Mouse (Mus musculus): ENCODE data around the gene Cabp1. TPM values are rescaled to one million over a fixed set of nuclear protein-coding genes. Genes with fewer than 3 reads are reported as not detected.

The Cabp1 gene
- total and polyA plus RNA-seq, 3 experiments: 0.27 TPM; not detected in 2

DNA sequence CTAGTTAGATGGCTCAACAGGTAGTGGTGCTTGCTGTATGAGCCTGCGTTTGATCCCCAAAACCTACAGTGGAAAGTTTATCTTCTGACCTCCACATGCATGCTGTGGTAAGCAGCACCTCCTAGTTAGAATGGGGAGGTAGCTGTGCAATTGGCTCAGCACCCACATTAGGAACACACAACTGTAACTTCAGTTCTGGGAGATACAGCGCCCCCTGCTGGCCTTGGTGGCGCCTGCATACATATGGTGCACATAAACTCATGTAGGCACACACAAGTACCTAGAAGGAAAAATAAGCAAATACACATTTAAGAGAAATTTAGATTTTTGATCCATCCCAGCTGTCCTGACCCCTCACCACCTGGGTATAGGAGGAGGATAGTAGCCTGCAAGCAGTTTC lies 28.3 kb upstream of the Cabp1 start:
- H3K4me3 ChIP-seq (ENCODE audit: low read depth, low read length): no peak overlapping the region

GRCm38 (mm10) chr5:115220931-115221640 lies 26.9 kb upstream of the Cabp1 start:
- no peak overlapping the region for H3K4me3 ChIP-seq (ENCODE audit: low read depth, low read length)
- H3K4me1 ChIP-seq (ENCODE audit: insufficient read depth, low read depth, low read length): no peaks in the 10 kb centered on the region; the same call in 1 of the 2 replicates
- peaks cover 33% of the 10 kb centered on the region for H3K27me3 ChIP-seq (ENCODE audit: insufficient read depth, low read length)
- no peaks in the 10 kb centered on the region for H3K36me3 ChIP-seq (replicated peaks)
- peaks cover 13% of the 10 kb centered on the region for H3K9me3 ChIP-seq (replicated peaks)
- no peak for DNase-seq (ENCODE audit: low spot score)
- TF ChIP-seq GATA1 (IDR thresholded peaks at IDR 0.05; ENCODE audit: borderline replicate concordance, low read length) (no peak), GATA2 (IDR thresholded peaks at IDR 0.05; ENCODE audit: borderline replicate concordance, low read depth, low read length) (no peak), CTCF (IDR thresholded peaks at IDR 0.05; ENCODE audit: low read depth, low read length) (no peak), POLR2AphosphoS5 (IDR thresholded peaks at IDR 0.05; ENCODE audit: insufficient replicate concordance, low read depth, low read length) (no peak), TAL1 (conservative IDR thresholded peaks at IDR 0.05; ENCODE audit: low read depth, low read length) (no peak)
- no peak for ATAC-seq (ENCODE audit: extremely low read depth, insufficient number of reproducible peaks, low FRiP score, poor library complexity, severe bottlenecking)

More for the DNA sequence above, 28.3 kb upstream of the Cabp1 start:
- Histone ChIP-seq H3K36me3 (replicated peaks) (no peaks in the 10 kb centered on the region), H3K4me1 (ENCODE audit: insufficient read depth, low read depth, low read length) (no peaks in the 10 kb centered on the region; the same call in 1 of the 2 replicates), H3K9me3 (replicated peaks) (peaks cover 13% of the 10 kb centered on the region), H3K27me3 (ENCODE audit: insufficient read depth, low read length) (peaks cover 35% of the 10 kb centered on the region)
- DNase-seq (ENCODE audit: low spot score): no peak
- ATAC-seq (ENCODE audit: extremely low read depth, insufficient number of reproducible peaks, low FRiP score, poor library complexity, severe bottlenecking): no peak
- no peak for TF ChIP-seq TAL1 (conservative IDR thresholded peaks at IDR 0.05; ENCODE audit: low read depth, low read length)
- no peak for TF ChIP-seq POLR2AphosphoS5 (IDR thresholded peaks at IDR 0.05; ENCODE audit: insufficient replicate concordance, low read depth, low read length)
- no peak for TF ChIP-seq GATA2 (IDR thresholded peaks at IDR 0.05; ENCODE audit: borderline replicate concordance, low read depth, low read length)
- TF ChIP-seq CTCF (IDR thresholded peaks at IDR 0.05; ENCODE audit: low read depth, low read length): peak; percentile 23; the same call in 1 of the 2 replicates
- TF ChIP-seq GATA1 (IDR thresholded peaks at IDR 0.05; ENCODE audit: borderline replicate concordance, low read length): no peak

DNA sequence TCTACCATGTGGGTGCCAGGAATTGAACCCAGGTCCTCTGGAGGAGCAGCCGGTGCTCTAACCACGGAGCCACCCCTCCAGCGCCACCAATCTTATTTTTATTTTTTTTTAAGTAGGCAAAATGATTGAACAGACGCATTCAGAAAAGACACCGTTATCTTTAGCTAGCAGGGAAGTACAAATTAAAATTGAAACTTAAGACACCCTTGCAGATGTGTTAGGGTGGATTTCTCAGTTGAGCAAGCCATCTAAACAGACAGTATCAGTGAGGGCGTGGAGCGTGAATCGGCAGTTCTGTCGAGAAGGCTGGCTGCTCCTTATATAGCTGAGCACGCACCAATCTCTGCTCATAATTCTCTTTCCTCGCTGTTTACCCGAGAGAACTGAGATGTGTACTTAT lies 23.8 kb upstream of the Cabp1 start:
- DNase-seq (ENCODE audit: low spot score): no peak
- ATAC-seq (ENCODE audit: extremely low read depth, insufficient number of reproducible peaks, low FRiP score, poor library complexity, severe bottlenecking): no peak
- TF ChIP-seq GATA2 (IDR thresholded peaks at IDR 0.05; ENCODE audit: borderline replicate concordance, low read depth, low read length): no peak
- no peak for TF ChIP-seq CTCF (IDR thresholded peaks at IDR 0.05; ENCODE audit: low read depth, low read length)
- TF ChIP-seq TAL1 (conservative IDR thresholded peaks at IDR 0.05; ENCODE audit: low read depth, low read length): no peak
- TF ChIP-seq GATA1 (IDR thresholded peaks at IDR 0.05; ENCODE audit: borderline replicate concordance, low read length): no peak
- TF ChIP-seq POLR2AphosphoS5 (IDR thresholded peaks at IDR 0.05; ENCODE audit: insufficient replicate concordance, low read depth, low read length): no peak
- Histone ChIP-seq H3K36me3 (replicated peaks) (no peaks in the 10 kb centered on the region), H3K9me3 (replicated peaks) (peaks cover 13% of the 10 kb centered on the region), H3K4me3 (ENCODE audit: low read depth, low read length) (no peak overlapping the region), H3K4me1 (ENCODE audit: insufficient read depth, low read depth, low read length) (no peaks in the 10 kb centered on the region; the same call in 1 of the 2 replicates), H3K27me3 (ENCODE audit: insufficient read depth, low read length) (peaks cover 51% of the 10 kb centered on the region)

GRCm38 (mm10) chr5:115215273-115216185 lies 21.3 kb upstream of the Cabp1 start:
- Histone ChIP-seq H3K4me3 (ENCODE audit: low read depth, low read length) (no peak overlapping the region), H3K4me1 (ENCODE audit: insufficient read depth, low read depth, low read length) (no peaks in the 10 kb centered on the region; the same call in 1 of the 2 replicates), H3K27me3 (ENCODE audit: insufficient read depth, low read length) (peaks cover 42% of the 10 kb centered on the region), H3K9me3 (replicated peaks) (peaks cover 6% of the 10 kb centered on the region), H3K36me3 (replicated peaks) (no peaks in the 10 kb centered on the region)
- no peak for TF ChIP-seq POLR2AphosphoS5 (IDR thresholded peaks at IDR 0.05; ENCODE audit: insufficient replicate concordance, low read depth, low read length)
- DNase-seq (ENCODE audit: low spot score) (no peak), ATAC-seq (ENCODE audit: extremely low read depth, insufficient number of reproducible peaks, low FRiP score, poor library complexity, severe bottlenecking) (no peak)

GRCm38 (mm10) chr5:115214864-115215263 lies 20.7 kb upstream of the Cabp1 start:
- no peak for DNase-seq (ENCODE audit: low spot score)
- TF ChIP-seq POLR2AphosphoS5 (IDR thresholded peaks at IDR 0.05; ENCODE audit: insufficient replicate concordance, low read depth, low read length): no peak
- no peak for TF ChIP-seq GATA1 (IDR thresholded peaks at IDR 0.05; ENCODE audit: borderline replicate concordance, low read length)
- no peak for TF ChIP-seq GATA2 (IDR thresholded peaks at IDR 0.05; ENCODE audit: borderline replicate concordance, low read depth, low read length)
- no peak for TF ChIP-seq CTCF (IDR thresholded peaks at IDR 0.05; ENCODE audit: low read depth, low read length)
- TF ChIP-seq TAL1 (conservative IDR thresholded peaks at IDR 0.05; ENCODE audit: low read depth, low read length): no peak
- peaks cover 6% of the 10 kb centered on the region for H3K9me3 ChIP-seq (replicated peaks)
- peaks cover 36% of the 10 kb centered on the region for H3K27me3 ChIP-seq (ENCODE audit: insufficient read depth, low read length)
- no peaks in the 10 kb centered on the region for H3K36me3 ChIP-seq (replicated peaks)
- ATAC-seq (ENCODE audit: extremely low read depth, insufficient number of reproducible peaks, low FRiP score, poor library complexity, severe bottlenecking): no peak
- H3K4me1 ChIP-seq (ENCODE audit: insufficient read depth, low read depth, low read length): no peaks in the 10 kb centered on the region; the same call in 1 of the 2 replicates
- H3K4me3 ChIP-seq (ENCODE audit: low read depth, low read length): no peak overlapping the region

DNA sequence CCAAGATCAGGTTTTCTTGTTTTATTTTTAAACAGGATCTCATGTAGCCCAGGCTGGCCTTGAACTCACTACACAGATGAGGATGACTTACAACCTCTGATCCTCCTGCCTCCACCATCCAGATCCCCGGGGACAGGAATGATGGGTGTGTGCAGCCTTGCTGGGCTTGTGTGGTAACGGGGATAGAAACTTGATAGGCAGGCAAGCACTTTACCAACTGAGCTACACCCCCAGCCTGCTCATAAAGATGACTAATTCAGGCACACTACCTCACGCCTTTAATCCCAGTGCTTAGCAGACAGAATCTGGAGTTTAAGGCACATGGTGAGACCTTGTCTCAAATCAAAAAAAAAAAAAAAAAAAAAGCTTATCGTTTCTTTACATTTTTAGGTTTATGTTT lies 18.7 kb upstream of the Cabp1 start:
- no peaks in the 10 kb centered on the region for H3K36me3 ChIP-seq (replicated peaks)
- ATAC-seq (ENCODE audit: extremely low read depth, insufficient number of reproducible peaks, low FRiP score, poor library complexity, severe bottlenecking) (no peak), DNase-seq (ENCODE audit: low spot score) (no peak)
- peaks cover 23% of the 10 kb centered on the region for H3K27me3 ChIP-seq (ENCODE audit: insufficient read depth, low read length)
- H3K4me1 ChIP-seq (ENCODE audit: insufficient read depth, low read depth, low read length): no peaks in the 10 kb centered on the region; the same call in 1 of the 2 replicates
- no peak overlapping the region for H3K4me3 ChIP-seq (ENCODE audit: low read depth, low read length)
- TF ChIP-seq CTCF (IDR thresholded peaks at IDR 0.05; ENCODE audit: low read depth, low read length) (no peak), GATA2 (IDR thresholded peaks at IDR 0.05; ENCODE audit: borderline replicate concordance, low read depth, low read length) (no peak), POLR2AphosphoS5 (IDR thresholded peaks at IDR 0.05; ENCODE audit: insufficient replicate concordance, low read depth, low read length) (no peak), GATA1 (IDR thresholded peaks at IDR 0.05; ENCODE audit: borderline replicate concordance, low read length) (no peak), TAL1 (conservative IDR thresholded peaks at IDR 0.05; ENCODE audit: low read depth, low read length) (no peak)
- no peaks in the 10 kb centered on the region for H3K9me3 ChIP-seq (replicated peaks)
